Comparison of ENCODE assay signal across 9 mouse cellular contexts in the genomic region with DNA sequence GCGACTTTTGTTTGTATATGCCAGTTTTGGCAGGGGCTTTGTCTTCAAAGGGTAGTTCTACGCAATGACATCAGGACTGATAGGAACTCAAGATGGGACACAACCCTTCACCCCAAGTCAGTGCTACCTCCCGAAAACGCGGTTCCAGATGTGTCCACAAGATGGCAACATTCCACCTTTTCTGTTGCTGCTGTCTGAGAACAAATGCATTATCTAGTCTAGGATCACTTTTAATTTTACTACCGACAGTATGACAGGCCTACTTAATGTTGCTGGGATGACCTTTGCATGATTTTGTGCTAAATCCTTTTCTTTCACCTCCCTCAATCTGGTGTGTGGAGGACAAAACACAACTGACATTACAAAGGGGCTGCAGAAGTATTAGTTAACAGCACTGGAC.
DNase-seq lines count a peak whose midpoint lies in the region; ATAC-seq lines count a peak whose summit lies in the region.
"Had no signal": no experiment of that assay in that cellular context is flagged by ENCODE, and none has a peak within 500 bp of the region (broad histone marks: within the 10 kb centered on the region; RNA-seq: fewer than 3 reads in every experiment).

No protein-coding gene starts in this region.

- no peak overlapping the region for H3K4me2 ChIP-seq in hindbrain, embryonic 13.5 days
- H3K4me2 ChIP-seq: limb, embryonic 13.5 days had no signal

- H3K9me3 ChIP-seq in heart, embryonic 10.5 days = no peaks in the 10 kb centered on the region
- no peaks in the 10 kb centered on the region for H3K9me3 ChIP-seq in hindbrain, embryonic 13.5 days
- H3K9me3 ChIP-seq: limb, embryonic 13.5 days had no signal

- 0 out of 2 replicates have a peak, but pooled peaks have one; percentile 47 for ATAC-seq in common myeloid progenitor, adult 5-6 weeks (replicated peaks; ENCODE audit: low read depth, poor library complexity, severe bottlenecking)
- ATAC-seq in hindbrain, embryonic 13.5 days (ENCODE audit: low FRiP score) = peak; percentile 55
- no peak for ATAC-seq in megakaryocyte progenitor cell, adult 5-6 weeks (replicated peaks; ENCODE audit: poor library complexity)

- 13% methylated on average over 6 of the region's 6 CpGs for whole genome bisulfite sequencing in heart, embryonic 10.5 days
- 11% methylated on average over 6 of the region's 6 CpGs for WGBS in hindbrain, embryonic 13.5 days

- no peaks in the 10 kb centered on the region for H3K27me3 ChIP-seq in heart, embryonic 10.5 days (ENCODE audit: insufficient read depth, poor library complexity, severe bottlenecking)
- no peaks in the 10 kb centered on the region for H3K27me3 ChIP-seq in hindbrain, embryonic 13.5 days
- H3K27me3 ChIP-seq: limb, embryonic 13.5 days had no signal

- no peaks in the 10 kb centered on the region for H3K36me3 ChIP-seq in heart, embryonic 10.5 days
- H3K36me3 ChIP-seq in hindbrain, embryonic 13.5 days = no peaks in the 10 kb centered on the region
- H3K36me3 ChIP-seq: limb, embryonic 13.5 days had no signal

- no peaks in the 10 kb centered on the region for H3K4me1 ChIP-seq in heart, embryonic 10.5 days
- 0 out of 2 replicates have a peak, but pooled peaks cover 2% of the 10 kb centered on the region for H3K4me1 ChIP-seq in hindbrain, embryonic 13.5 days (replicated peaks)
- H3K4me1 ChIP-seq: limb, embryonic 13.5 days had no signal

- DNase-seq in heart, postnatal 4 days = peak; percentile 48
- no peak for DNase-seq in heart, embryonic 10.5 days (ENCODE audit: low spot score)
- DNase-seq in ZHBTc4 (ENCODE audit: low read depth, low spot score) = peak; percentile 61
- DNase-seq in left cerebral cortex, adult 9 months (ENCODE audit: low spot score in 2 of 2) = peak; percentile 28 to 75
- peak; percentile 41 for DNase-seq in ovary, postnatal 14 days (ENCODE audit: low spot score)

- H3K27ac ChIP-seq in heart, embryonic 10.5 days = no peak overlapping the region
- no peak overlapping the region for H3K27ac ChIP-seq in hindbrain, embryonic 13.5 days
- H3K27ac ChIP-seq: limb, embryonic 13.5 days had no signal

- no peak overlapping the region for H3K9ac ChIP-seq in hindbrain, embryonic 13.5 days
- H3K9ac ChIP-seq: limb, embryonic 13.5 days had no signal

- no peak overlapping the region for H3K4me3 ChIP-seq in heart, embryonic 10.5 days
- H3K4me3 ChIP-seq in hindbrain, embryonic 13.5 days = no peak overlapping the region
- H3K4me3 ChIP-seq: limb, embryonic 13.5 days had no signal
